Mouse (Mus musculus) testis, postnatal 10 days (tissue): Measurements from ENCODE around the gene Add2.
A peak's percentile ranks its signal among the peaks of the same experiment; 100 is the strongest.

Experiments
- DNase-seq: peaks from one replicate; pipeline ENCODE4 v3.0.0; 2021; ENCODE audit warnings: low spot score

The Add2 gene

DNA sequence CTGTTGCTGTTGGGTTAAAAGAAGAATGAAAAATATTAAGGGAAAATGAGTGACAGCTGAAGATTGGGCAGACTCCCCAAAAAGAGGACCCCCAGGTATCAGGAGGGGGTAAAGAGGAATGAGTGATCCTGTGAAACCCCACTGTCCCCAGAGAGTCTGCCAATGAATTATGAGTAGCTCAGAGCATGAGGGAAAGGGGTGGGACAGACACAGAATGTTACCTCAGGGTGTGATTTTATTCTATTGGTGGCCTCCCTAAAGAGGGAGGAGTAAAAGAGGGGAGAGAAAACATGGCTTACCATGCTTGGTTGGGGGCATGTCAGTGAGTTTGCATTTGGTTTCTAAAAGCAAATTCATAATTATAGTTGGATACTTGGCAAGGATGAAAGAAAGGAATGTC, 50.8 kb downstream of the Add2 start:
- DNase-seq: no peak

DNA sequence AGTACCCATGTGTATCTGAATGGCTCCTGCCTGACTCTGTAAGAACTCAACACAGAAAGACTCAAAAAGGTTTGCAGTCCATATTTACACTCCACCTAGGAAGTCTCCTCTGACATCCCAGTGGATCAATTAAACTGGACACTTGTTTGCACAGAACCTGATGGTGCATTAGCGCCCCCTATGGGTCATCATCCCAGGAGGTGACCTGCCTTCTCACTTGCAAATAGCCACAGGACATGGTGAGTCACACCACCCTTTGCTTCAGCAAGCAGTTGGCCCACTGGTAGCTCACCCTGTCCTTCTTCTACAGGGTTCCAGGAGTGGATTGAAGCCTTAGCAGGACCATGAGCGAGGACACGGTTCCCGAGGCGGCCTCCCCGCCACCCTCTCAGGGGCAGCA, 57.0 kb downstream of the Add2 start:
- peak; percentile 78 for DNase-seq

DNA sequence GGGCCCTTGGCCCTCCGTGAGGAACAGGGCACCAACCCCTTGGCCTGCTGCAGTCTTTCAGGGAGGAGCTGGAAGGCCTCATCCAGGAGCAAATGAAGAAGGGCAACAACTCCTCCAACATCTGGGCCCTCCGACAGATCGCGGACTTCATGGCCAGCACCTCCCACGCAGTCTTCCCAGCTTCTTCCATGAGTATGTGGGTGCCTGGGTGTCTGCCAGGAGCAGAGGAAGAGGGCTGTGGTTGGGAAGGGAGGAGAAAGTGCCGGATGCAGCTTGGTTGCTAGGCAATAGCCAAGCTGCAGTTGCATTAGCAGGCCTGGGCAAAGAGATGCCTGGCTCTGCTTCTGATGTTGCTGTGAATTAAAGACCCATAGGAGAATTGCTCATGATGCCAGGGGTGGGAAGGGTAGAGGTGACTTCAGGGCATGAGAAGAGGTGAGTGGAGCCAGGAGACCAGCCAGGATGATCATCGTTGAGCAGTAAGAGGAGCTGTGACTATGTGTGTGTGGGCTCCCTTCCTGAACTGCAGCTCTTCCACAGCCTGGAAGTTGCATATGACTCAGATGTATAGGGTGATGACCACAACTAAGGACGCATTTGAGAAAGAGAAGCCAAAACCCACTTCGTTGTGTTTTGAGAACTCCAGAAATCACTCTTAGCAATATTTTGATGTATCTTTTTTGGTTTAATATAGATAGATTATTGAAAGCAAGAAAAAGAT, 58.5 kb downstream of the Add2 start:
- peak; percentile 75 for DNase-seq

DNA sequence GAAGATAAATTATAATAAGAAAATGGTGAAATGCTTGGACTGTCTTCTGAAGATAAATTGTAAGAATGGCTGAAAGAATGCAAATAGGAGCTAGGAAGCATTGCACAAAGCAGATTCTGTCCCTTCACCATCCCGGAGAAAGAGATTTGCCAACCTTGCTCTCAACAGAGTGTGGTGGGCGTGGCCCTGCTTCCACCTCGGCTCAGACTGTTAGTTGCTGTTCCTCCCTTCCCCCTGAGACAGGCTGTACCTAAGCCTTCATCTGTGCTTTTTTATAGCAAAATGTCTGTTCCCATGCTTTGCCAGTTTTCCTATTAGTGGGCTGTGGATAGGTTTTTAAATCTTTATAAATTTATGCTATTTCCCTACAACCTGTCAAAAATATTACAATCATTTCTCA, 59.3 kb downstream of the Add2 start:
- DNase-seq: no peak

DNA sequence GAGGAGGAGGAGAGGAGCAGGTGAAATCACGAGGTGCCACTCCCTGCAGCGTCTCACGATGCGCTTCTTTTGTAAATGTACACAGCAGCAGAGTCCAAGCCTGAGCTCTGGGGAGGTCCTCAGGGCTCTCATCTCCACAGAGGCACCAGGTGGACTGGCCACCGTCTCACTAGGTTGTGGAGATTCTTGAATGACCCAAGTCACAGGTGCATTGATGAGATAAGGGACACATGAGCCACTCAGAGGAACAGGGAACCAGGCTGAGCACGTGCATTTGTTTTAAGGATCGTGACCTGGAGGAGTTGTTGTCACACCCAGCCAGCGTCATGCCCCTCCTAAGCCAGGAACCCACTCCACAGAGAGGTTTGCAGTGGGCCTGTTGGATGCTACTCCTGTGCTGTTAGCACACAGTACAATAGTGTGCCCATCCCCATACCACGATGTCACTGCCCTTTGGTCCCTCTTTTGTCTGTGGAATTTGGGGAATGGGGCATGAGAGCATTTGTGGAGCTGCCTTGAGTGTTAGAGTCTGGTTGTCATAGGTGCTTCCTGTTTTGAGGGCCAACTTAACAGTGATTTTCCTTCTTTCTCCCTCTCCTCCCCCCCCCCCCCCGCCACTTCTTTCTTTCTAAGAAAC, 65.8 kb downstream of the Add2 start:
- DNase-seq: no peak

DNA sequence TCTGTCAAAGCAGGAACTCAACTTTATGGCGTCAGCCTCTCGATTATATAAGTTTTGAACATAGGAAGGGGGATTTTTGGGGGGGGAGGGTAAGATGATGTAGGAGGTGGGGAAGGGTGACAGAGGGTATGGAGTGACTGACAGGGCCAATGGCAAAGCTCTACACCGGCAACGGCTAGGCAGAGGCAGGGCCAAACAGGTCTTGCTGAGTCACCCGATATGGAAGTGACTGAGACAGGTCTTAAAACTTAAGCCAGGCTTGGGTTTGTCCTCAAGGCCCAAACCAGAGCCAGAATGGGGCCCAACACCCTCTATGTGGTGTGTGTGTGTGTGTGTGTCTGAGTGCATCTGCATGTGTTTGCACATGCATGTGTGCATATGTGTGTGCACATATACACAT, 67.0 kb downstream of the Add2 start:
- no peak for DNase-seq

DNA sequence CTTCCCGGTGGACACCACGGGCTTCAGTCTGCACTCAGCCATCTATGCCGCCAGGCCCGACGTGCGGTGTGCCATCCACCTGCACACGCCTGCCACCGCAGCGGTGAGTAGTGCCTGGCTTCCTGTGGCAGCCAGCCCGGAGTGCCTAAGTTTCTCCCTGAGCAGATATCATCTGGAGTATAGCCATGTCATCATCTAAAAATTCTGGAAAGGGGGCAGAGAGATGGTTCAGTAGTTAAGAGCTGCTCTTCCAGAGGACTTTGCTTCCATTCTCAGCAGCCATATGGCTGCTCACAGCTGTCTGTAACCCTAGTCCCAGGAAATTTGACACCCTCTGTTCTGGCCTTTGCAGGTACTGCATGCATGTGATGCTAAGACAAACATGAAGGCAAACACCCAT, 68.3 kb downstream of the Add2 start:
- no peak for DNase-seq

DNA sequence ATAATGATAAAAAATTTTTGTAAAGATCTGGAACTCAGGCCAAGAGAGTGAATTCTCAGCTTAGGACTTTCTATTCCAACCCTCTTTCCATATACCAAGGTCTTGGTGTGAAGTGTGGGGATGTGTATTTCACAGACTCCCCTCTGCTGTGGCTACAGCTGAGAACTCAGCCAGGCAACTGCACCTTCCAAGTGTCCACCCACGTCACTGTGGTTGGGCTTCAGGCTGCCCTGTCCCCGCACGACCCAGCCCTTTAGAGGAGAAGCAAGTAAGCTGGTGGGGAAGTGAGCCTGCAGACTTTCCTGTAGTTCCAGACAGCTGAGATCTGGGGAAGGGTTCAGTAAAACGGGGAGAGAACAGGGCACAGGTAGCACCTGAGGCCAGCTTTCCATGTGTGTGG, 68.7 kb downstream of the Add2 start:
- no peak for DNase-seq

DNA sequence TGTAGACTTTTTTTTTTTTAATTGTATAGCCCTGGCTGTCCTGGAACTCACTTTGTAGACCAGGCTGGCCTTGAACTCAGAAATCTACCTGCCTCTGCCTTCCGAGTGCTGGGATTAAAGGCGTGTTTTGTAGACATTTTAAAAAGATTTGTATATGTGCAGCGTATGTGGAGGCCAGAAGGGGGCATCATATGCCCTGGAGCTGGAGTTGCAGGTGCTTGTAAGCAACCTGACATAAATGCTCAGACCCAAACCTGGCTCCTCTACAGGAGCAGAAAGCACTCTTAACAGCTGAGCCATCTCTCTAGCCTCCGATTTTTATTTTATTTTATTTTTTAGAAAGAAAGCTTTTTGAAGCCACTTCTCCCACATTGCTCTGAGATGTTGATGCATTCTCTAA, 70.5 kb downstream of the Add2 start:
- DNase-seq: no peak

DNA sequence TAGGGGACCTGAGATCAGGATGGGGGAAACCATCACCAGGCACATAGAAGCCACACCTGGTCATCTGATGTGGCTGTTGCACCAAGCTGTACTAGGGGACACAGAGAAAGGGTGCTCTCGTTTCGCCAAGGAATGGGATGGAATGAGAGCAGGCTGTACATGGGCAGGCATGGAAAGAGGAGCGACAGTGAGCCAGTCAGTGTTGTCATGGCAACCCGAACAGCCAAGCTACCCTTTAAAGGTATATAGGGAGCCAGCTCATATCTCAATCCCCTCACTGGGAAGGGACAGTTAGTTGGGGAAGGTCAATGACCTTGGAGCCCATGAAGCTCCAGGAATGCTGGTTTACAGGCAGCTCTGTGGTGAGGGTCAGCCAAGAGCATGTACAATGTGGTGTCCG, 73.0 kb downstream of the Add2 start:
- no peak for DNase-seq

DNA sequence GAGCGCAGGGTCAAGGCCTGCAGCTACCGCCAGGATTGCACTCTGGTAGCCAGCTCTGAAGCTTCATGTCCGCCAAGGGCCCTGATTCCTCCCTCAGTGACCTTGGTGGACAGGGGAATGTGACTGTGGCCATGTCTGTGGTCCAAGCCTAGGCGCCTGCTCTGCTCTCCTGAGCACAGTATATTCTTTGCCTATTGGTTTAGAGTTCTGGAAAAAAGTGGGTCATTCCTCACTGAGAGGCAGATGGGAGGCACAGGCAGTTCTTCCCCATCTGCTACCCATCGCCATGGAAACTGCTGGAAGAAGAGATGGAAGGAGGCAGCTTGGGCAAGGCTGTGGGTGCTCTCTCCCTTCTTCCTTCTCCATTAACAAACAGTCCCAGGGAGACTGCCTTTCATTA, 74.4 kb downstream of the Add2 start:
- DNase-seq: no peak

DNA sequence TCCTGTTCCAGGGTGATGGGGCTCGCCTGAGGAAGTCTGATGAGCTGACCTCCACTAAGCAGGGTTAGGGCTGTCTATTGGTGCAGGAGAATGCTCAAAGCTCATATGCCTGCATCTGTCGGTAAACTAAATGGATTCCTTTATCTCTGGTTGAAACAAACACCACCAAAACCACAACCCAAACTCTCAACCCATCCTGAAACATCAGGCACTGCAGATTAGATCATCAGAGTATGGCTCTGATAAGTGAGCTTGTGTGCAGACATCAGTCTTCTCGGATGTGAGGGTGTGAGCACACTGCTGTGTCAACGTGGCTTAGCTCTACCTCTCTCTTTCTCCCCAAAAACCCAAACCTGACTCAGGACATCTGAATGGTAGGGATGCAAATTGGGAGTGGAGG, 75.1 kb downstream of the Add2 start:
- DNase-seq: no peak

DNA sequence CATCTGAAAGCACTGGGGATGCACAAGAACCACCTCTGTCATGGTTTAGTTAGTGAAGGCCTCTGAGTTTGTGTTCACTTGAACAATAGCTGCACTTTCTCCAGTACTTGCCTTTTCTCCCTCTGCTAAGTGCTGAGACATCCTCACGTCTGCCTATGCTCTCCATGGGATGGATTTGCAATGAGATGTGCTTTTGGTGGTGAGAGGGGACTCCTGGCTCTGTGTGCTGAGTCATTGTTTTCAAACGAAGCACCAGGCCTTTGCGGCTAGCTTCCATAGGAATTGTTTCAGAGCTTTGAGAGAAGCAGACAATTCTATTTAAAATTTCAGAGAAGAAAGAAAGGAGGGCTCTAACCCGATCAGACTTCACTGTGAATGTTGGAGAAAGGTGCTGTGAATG, 76.2 kb downstream of the Add2 start:
- no peak for DNase-seq

DNA sequence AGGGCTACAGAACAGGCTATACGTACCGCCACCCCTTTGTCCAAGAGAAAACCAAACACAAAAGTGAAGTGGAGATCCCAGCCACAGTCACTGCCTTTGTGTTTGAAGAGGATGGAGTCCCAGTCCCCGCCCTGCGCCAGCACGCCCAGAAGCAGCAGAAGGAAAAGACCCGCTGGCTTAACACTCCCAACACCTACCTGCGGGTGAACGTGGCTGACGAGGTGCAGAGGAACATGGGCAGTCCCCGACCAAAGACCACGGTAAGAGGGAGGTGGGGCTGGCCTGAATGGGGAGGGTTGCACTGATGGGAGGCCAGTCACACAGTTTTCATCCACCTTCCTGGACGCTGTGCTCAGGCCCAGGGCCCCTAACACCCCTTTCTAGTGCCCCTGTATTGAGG, 77.6 kb downstream of the Add2 start:
- no peak for DNase-seq

DNA sequence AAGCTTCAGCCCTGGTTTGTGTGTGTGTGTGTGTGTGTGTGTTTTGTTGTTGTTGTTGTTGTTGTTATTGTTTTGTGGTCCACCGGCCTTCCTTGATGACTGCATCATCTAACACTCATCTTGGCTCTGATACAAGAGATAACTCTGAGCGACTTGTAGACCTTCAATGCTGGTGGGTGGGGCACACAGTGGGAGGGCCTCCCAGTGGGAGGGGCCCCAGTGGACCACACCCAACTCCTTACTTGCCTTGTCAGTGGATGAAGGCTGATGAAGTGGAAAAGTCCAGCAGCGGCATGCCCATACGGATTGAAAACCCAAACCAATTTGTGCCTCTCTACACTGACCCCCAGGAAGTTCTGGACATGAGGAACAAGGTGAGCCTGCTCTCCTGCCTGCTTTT, 78.6 kb downstream of the Add2 start:
- no peak for DNase-seq

DNA sequence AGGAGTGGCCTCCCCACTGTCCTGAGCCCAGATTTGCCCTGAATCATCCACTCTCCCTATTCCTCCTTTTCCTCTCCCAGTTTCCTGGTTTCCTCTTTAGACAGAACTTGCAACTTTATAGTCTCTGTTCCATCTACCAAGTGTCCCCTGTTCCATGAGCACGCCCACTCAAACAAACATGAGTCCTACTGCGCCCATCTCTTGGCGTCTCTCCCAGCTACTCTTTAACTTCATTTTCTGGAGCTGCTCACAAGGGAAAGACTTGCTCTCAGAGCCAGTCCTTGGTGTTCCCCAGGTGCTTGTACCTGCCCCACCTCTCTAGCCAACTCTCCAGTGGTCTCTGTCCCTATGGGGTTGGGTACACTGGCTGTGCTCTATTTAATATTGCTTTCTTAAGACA, 87.4 kb downstream of the Add2 start:
- no peak for DNase-seq

DNA sequence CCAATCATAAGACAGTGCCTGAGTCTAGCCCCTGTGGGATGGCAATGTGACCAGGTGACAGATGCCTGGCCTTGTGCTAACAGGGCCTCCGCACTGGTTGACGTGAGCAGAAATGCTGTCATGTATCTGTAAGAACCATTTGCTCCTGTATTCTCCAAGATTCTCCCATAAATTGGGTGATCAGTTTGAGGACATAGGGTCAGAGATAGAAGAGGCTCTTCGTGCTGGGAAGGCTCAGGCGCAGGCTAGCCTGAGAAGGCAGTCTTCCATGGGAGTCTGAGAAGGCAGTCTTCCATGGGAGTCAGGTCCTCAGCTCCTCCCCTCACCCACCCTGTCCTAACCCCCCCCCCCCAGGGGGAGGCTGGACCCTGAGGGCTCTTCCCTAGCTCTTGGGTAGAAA, 94.6 kb downstream of the Add2 start:
- no peak for DNase-seq

DNA sequence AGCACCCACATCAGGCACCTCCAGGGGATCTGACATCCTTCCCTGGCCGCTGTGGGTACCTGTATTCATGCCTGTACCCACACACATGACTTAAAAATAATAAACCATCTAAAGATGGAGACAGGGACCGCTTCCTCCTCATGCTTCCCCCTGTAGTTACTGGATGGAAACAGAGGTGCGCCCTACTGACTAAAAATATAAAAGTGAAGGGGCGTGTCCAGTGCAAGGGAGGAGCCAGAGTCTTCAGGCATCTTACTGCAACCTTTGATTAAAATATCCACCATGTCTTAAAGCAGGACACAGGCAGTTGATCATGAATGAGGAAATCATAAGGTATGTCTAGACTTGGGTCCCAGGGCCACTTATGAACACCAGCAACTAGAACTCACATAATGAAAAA, 97.3 kb downstream of the Add2 start:
- DNase-seq: no peak

DNA sequence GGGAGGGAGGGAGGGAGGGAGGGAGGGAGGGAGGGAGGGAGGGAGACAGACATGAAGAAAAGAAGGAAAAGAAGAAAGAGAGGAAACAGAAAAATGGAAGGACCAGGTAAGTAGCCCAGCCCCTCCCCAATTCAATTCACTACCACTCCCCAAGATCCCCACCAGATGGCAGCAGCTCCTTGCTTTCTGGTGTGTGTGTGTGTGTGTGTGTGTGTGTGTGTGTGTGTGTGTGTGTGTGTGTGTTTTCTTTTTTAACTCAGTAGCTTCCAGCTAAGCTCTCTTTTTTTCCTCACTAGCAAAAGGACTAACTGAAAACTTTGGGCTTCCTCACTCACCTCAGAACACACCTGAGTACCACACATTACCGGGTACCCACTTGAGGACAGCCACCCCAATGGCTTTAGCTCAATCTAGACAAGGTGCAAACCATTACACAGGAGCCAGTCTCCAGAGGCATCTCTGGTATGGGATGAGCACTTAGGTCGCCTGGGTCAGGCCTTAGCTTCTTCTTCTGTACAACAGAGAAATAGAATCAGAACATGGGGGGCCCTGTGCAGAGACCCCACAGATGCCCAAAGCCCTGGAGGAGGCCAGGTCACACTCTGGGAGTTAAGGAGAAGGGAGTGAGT, 98.6 kb downstream of the Add2 start:
- DNase-seq: peak; percentile 79

DNA sequence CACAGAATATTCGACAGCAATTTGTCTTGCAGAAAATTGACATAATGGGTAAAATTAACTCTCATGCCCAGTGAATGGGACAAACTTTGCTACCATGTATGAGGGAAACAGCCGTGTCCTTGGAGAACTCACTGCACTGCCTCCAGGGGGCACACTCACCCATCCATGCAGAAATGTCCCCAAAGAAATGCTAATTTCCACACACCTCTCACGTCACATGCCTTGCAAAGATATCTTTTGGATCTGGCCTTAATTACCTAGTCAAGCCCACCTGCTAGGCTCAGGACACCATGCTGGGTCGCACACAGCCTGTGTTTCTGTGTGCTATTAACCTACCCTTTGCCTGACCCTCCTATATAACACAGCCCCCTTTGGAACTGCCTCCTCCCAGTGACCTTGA, 100.0 kb downstream of the Add2 start:
- peak; percentile 54 for DNase-seq

DNA sequence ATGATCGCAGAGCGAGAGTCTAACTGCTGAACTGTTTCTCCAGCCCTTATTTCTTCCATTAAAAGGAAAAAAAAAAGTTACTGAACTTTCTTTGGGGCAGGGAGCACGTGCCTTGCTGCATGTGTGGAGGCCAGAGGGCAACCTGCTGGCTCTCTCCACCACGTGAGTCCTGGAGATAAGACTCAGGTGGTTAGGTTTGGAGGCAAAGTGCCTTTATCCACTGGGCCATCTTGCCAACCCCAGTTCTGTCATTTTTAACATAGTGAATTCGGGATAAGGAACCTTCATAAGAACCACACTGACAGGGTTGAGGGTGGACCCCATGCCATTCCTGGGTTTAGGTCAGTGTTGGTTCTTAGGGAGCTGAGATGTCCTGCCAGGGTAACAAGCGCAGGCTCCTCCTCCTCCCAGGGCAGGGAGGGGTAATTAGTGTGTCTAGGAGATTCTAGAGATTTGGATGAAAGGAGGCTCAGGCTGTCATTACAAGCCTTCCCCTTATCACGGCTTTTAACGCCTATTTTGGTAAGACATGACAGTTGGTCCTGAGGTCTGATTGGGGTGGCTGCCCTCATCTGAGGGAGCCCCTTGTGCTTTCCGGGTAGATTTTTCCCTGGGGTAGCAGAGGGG, 101.5 kb downstream of the Add2 start:
- DNase-seq: no peak

DNA sequence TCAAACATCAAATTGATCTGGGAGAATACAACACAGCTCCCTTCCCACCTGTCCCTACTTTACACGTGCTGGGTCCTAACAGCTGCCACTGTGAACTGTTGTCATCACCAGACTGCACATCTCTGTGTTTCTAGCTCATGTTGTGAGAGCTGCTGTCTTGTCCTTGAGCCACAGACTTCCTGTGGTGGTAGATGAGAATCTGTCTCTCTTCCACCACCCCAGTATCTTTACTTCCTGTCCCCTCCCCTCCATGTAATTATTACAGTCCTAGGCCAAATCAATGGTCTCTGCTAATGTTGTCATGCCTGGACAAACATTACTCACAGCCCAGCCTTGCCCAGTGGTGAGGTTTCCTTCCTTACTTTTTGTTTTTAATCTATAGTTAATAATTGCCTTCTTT, 105.4 kb downstream of the Add2 start:
- DNase-seq: no peak

DNA sequence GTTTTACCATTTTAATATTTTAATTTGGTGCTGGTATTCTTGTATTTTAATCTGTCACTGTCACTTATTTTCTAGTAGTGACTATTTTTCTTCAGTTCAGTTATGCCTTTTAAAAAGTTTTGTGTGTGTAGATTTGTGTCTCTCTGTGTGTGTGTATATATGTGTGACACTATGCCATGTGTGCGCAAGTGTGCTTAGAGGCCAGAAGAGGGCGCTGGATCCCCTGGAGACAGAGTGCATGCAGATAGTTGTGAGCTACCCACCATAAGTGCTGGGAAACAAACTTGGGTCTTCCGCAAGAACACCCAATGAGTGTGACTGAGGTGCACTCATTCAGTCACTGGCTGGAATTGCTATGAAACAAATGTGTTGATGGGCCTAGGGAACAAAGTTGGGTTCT, 107.7 kb downstream of the Add2 start:
- no peak for DNase-seq
